Mouse (Mus musculus): ENCODE data around the gene Cage1. TPM values are rescaled to one million over a fixed set of nuclear protein-coding genes. Genes with fewer than 3 reads are reported as not detected.

The Cage1 gene
- polyA plus RNA-seq, 1 experiment from 2014 or later, result 0.63 TPM

GRCm38 (mm10) chr13:37958498-37959238 lies 78.2 kb downstream of the Cage1 start:
- peaks cover 2% of the 10 kb centered on the region for H3K4me1 ChIP-seq
- H3K4me3 ChIP-seq, result no peak overlapping the region
- H3K9me3 ChIP-seq (replicated peaks), result no peaks in the 10 kb centered on the region
- H3K27ac ChIP-seq (replicated peaks), result no peak overlapping the region
- WGBS, result 90% methylated on average over 18 of the region's 18 CpGs
- no peaks in the 10 kb centered on the region for H3K27me3 ChIP-seq (ENCODE audit: low read depth, poor library complexity, severe bottlenecking)
- H3K36me3 ChIP-seq, result no peaks in the 10 kb centered on the region
- DNase-seq (ENCODE audit: low spot score), result no peak

Small RNA genes within 50 kb of the gene (microRNA-seq; reads per million reads assigned to microRNA genes)
- not detected for gene Gm27387

Other genes starting within 250 kb of the Cage1 start
- 116 and 119 TPM in 2 replicates for gene Ssr1, start 42.9 kb downstream of the Cage1 start, polyA plus RNA-seq (2016; fragmentation: Nextera tagmentation; extraction: Ambion mirVana)
- gene Riok1, start 74 bp downstream of the Cage1 start, polyA plus RNA-seq (2016; fragmentation: Nextera tagmentation; extraction: Ambion mirVana), result 50.8 and 53.6 TPM in 2 replicates
- 0.45 and 0.73 TPM in 2 replicates for gene Dsp, start 114.2 kb upstream of the Cage1 start, polyA plus RNA-seq (2016; fragmentation: Nextera tagmentation; extraction: Ambion mirVana)
- gene Snrnp48, start 167.9 kb upstream of the Cage1 start, polyA plus RNA-seq (2016; fragmentation: Nextera tagmentation; extraction: Ambion mirVana), result 34.2 and 34.8 TPM in 2 replicates